Mouse (Mus musculus): Measurements from ENCODE around the gene Dhdh.

- TF ChIP-seq CTCF (IDR thresholded peaks at IDR 0.05; ENCODE audit: low read depth, low read length) (no peak), GATA1 (IDR thresholded peaks at IDR 0.05; ENCODE audit: borderline replicate concordance, low read length) (no peak), TAL1 (conservative IDR thresholded peaks at IDR 0.05; ENCODE audit: low read depth, low read length) (peak; percentile 100), GATA2 (IDR thresholded peaks at IDR 0.05; ENCODE audit: borderline replicate concordance, low read depth, low read length) (0 out of 2 replicates have a peak, but pooled peaks have one; percentile 80), POLR2AphosphoS5 (IDR thresholded peaks at IDR 0.05; ENCODE audit: insufficient replicate concordance, low read depth, low read length) (0 out of 2 replicates have a peak, but pooled peaks have one; percentile 55)
Observed at GRCm38 (mm10) chr7:45524841-45525621, 36.4 kb upstream of the Dhdh start.
